Mouse (Mus musculus): ENCODE measurements around the gene Ssbp3. TPM values are rescaled to one million over a fixed set of nuclear protein-coding genes. Genes with fewer than 3 reads are reported as not detected.
A peak's percentile ranks its signal among the peaks of the same experiment; 100 is the strongest.

The Ssbp3 gene
- polyA plus RNA-seq, 1 experiment from 2014 or later, result 22.8 TPM

- no peak for ATAC-seq
- H3K36me3 ChIP-seq (replicated peaks; ENCODE audit: insufficient read depth, low read length), result peaks cover 47% of the 10 kb centered on the region
- WGBS (ENCODE audit: insufficient replicate concordance), result 79% methylated on average over 4 of the region's 4 CpGs
- H3K27ac ChIP-seq (ENCODE audit: low read depth), result no peak overlapping the region
- H3K9me3 ChIP-seq (ENCODE audit: low read length), result no peaks in the 10 kb centered on the region
- no peak overlapping the region for H3K4me3 ChIP-seq (ENCODE audit: low read depth, low read length)
- no peak overlapping the region for H3K4me2 ChIP-seq (ENCODE audit: low read depth, low read length)
- H3K27me3 ChIP-seq (ENCODE audit: insufficient read depth, low read length), result no peaks in the 10 kb centered on the region
- no peak for TF ChIP-seq CTCF (IDR thresholded peaks at IDR 0.05; ENCODE audit: low read depth)
- no peak for TF ChIP-seq EP300 (IDR thresholded peaks at IDR 0.05; ENCODE audit: low read depth)
- DNase-seq, result no peak
- H3K4me1 ChIP-seq (ENCODE audit: insufficient read depth), result no peaks in the 10 kb centered on the region
- no peak overlapping the region for H3K9ac ChIP-seq (replicated peaks)
Observed at GRCm38 (mm10) chr4:107035689-107036088, 125.2 kb downstream of the Ssbp3 start.

DNA sequence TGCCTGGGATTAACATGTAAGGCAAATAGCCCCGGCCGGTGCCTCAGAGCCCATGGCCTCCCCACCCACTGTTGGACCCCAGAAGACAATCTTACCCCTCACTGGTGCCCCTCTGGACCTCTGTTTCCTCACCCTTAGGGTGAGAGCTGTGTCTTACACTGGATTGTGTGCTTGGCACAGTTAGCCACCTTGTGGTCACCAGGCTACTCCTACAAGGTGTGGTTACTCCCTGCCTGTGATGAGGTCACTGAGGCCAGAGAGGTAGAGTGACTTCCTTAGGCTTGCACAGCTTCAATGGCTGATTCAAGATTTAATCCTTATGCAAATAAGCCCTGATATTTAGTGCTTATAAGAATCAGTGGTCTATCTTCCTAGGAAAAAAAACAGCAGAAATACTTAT lies 126.5 kb downstream of the Ssbp3 start:
- ATAC-seq (no peak), DNase-seq (no peak)
- TF ChIP-seq CTCF (IDR thresholded peaks at IDR 0.05; ENCODE audit: low read depth) (0 out of 2 replicates have a peak, but pooled peaks have one; percentile 16), EP300 (IDR thresholded peaks at IDR 0.05; ENCODE audit: low read depth) (no peak)
- Histone ChIP-seq H3K36me3 (replicated peaks; ENCODE audit: insufficient read depth, low read length) (peaks cover 47% of the 10 kb centered on the region), H3K27me3 (ENCODE audit: insufficient read depth, low read length) (no peaks in the 10 kb centered on the region), H3K27ac (ENCODE audit: low read depth) (no peak overlapping the region), H3K9ac (replicated peaks) (no peak overlapping the region), H3K4me2 (ENCODE audit: low read depth, low read length) (no peak overlapping the region), H3K4me3 (ENCODE audit: low read depth, low read length) (no peak overlapping the region), H3K4me1 (ENCODE audit: insufficient read depth) (no peaks in the 10 kb centered on the region), H3K9me3 (ENCODE audit: low read length) (no peaks in the 10 kb centered on the region)
- 100% methylated on average over 2 of the region's 2 CpGs for WGBS (ENCODE audit: insufficient replicate concordance)

DNA sequence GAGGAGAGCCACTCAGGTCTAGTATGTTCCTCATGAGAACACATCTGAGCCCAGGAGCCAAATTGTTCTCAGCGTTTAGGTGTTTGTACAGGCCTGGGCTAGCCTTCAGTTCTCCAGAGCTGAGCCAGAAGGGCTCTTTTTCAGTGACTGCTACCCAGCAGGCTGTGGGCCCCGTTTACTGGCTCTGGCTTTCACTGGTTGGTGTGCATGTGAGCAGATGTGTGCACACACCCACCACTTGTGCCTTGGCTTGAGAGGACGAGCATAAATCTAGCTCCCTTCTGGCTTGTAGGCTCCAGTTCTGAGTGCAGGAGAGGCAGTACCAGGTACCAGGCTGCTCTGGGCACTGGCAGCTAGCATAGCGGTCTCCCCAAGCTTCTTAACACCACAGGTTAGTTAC lies 127.8 kb downstream of the Ssbp3 start:
- peaks cover 49% of the 10 kb centered on the region for H3K36me3 ChIP-seq (replicated peaks; ENCODE audit: insufficient read depth, low read length)
- no peak overlapping the region for H3K4me2 ChIP-seq (ENCODE audit: low read depth, low read length)
- H3K9ac ChIP-seq (replicated peaks), result no peak overlapping the region
- TF ChIP-seq CTCF (IDR thresholded peaks at IDR 0.05; ENCODE audit: low read depth) (no peak), EP300 (IDR thresholded peaks at IDR 0.05; ENCODE audit: low read depth) (no peak)
- ATAC-seq, result no peak
- 91% methylated on average over 4 of the region's 4 CpGs for WGBS (ENCODE audit: insufficient replicate concordance)
- H3K4me3 ChIP-seq (ENCODE audit: low read depth, low read length), result no peak overlapping the region
- H3K9me3 ChIP-seq (ENCODE audit: low read length), result no peaks in the 10 kb centered on the region
- no peaks in the 10 kb centered on the region for H3K27me3 ChIP-seq (ENCODE audit: insufficient read depth, low read length)
- H3K4me1 ChIP-seq (ENCODE audit: insufficient read depth), result no peaks in the 10 kb centered on the region
- no peak for DNase-seq
- H3K27ac ChIP-seq (ENCODE audit: low read depth), result no peak overlapping the region

DNA sequence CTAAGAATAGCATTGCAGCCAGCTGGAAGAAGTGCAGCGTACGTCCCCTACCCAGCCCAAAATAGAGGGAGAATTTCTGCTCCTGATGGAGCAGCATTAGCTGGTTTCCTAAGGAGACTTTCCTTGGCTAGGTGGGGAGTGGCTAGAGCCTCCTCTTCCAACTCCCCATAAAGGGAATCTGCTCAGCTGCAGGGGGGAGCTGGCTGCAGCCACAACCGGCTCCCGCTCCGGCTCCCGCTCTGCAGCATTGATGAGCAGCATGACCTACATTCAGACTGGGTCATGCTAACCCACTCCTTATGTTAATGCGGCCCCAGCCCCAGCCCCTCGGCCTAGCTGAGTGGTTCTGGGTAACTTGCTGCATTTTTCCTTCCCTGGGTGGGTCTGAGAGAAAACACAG lies 128.8 kb downstream of the Ssbp3 start:
- 89% methylated on average over 8 of the region's 8 CpGs for WGBS (ENCODE audit: insufficient replicate concordance)
- H3K36me3 ChIP-seq (replicated peaks; ENCODE audit: insufficient read depth, low read length), result peaks cover 49% of the 10 kb centered on the region
- no peak overlapping the region for H3K9ac ChIP-seq (replicated peaks)
- no peaks in the 10 kb centered on the region for H3K9me3 ChIP-seq (ENCODE audit: low read length)
- H3K4me3 ChIP-seq (ENCODE audit: low read depth, low read length), result no peak overlapping the region
- H3K4me2 ChIP-seq (ENCODE audit: low read depth, low read length), result no peak overlapping the region
- no peak for TF ChIP-seq EP300 (IDR thresholded peaks at IDR 0.05; ENCODE audit: low read depth)
- TF ChIP-seq CTCF (IDR thresholded peaks at IDR 0.05; ENCODE audit: low read depth), result no peak
- ATAC-seq (no peak), DNase-seq (no peak)
- H3K27ac ChIP-seq (ENCODE audit: low read depth), result no peak overlapping the region
- H3K4me1 ChIP-seq (ENCODE audit: insufficient read depth), result no peaks in the 10 kb centered on the region
- no peaks in the 10 kb centered on the region for H3K27me3 ChIP-seq (ENCODE audit: insufficient read depth, low read length)

DNA sequence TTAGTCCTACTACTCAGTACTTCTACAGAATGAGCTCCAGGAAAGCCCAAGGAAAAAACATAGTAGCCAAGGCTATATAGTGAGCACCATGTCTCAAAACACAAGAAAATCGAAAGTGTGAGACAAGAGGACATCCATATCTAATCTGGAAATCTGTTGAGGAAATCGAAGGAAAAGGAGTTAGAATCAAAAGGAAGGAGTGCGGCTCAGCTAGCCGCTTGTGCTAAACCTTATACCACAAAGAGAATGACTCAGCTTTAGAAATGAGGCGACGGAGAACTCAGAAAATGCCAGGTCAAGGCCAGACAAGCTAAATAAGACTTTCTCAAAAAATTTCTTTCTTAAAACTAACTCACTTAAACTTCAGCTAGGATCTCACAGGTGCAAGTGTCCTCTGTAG lies 131.8 kb downstream of the Ssbp3 start:
- Histone ChIP-seq H3K9me3 (ENCODE audit: low read length) (no peaks in the 10 kb centered on the region), H3K4me1 (ENCODE audit: insufficient read depth) (no peaks in the 10 kb centered on the region), H3K36me3 (replicated peaks; ENCODE audit: insufficient read depth, low read length) (peaks cover 59% of the 10 kb centered on the region), H3K27ac (ENCODE audit: low read depth) (no peak overlapping the region), H3K4me3 (ENCODE audit: low read depth, low read length) (no peak overlapping the region), H3K9ac (replicated peaks) (no peak overlapping the region; the same call in 1 of the 2 replicates), H3K27me3 (ENCODE audit: insufficient read depth, low read length) (no peaks in the 10 kb centered on the region), H3K4me2 (ENCODE audit: low read depth, low read length) (no peak overlapping the region)
- TF ChIP-seq EP300 (IDR thresholded peaks at IDR 0.05; ENCODE audit: low read depth) (no peak), CTCF (IDR thresholded peaks at IDR 0.05; ENCODE audit: low read depth) (no peak)
- no peak for ATAC-seq
- 70% methylated on average over 6 of the region's 6 CpGs for WGBS (ENCODE audit: insufficient replicate concordance)
- DNase-seq, result no peak

DNA sequence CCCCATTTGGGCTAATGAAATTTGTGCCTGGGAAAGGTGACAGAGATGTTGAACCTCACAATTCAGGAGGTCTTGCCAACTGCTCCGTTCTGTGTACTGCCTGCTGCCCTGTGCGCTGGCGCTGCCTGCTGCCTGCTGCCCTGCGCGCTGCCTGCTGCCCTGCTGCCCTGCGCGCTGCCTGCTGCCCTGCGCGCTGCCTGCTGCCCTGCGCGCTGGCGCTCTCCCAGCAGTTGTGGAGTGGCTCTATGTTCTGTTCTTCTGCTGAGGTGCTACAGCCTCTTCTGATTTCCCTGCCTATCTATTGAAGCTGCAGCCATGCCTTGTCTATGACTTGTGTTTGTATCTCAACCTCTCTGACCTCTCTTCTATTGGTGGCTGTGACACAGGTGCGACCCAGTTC lies 134.7 kb downstream of the Ssbp3 start:
- Histone ChIP-seq H3K4me2 (ENCODE audit: low read depth, low read length) (no peak overlapping the region), H3K27ac (ENCODE audit: low read depth) (no peak overlapping the region), H3K4me3 (ENCODE audit: low read depth, low read length) (no peak overlapping the region), H3K9ac (replicated peaks) (no peak overlapping the region), H3K9me3 (ENCODE audit: low read length) (no peaks in the 10 kb centered on the region), H3K4me1 (ENCODE audit: insufficient read depth) (no peaks in the 10 kb centered on the region), H3K27me3 (ENCODE audit: insufficient read depth, low read length) (no peaks in the 10 kb centered on the region), H3K36me3 (replicated peaks; ENCODE audit: insufficient read depth, low read length) (peaks cover 54% of the 10 kb centered on the region)
- DNase-seq (no peak), ATAC-seq (no peak)
- TF ChIP-seq CTCF (IDR thresholded peaks at IDR 0.05; ENCODE audit: low read depth) (no peak), EP300 (IDR thresholded peaks at IDR 0.05; ENCODE audit: low read depth) (no peak)
- 98% methylated on average over 13 of the region's 13 CpGs for WGBS (ENCODE audit: insufficient replicate concordance)

GRCm38 (mm10) chr4:107047806-107048205 lies 137.3 kb downstream of the Ssbp3 start:
- no peak for ATAC-seq
- H3K9ac ChIP-seq (replicated peaks), result no peak overlapping the region
- H3K4me2 ChIP-seq (ENCODE audit: low read depth, low read length), result no peak overlapping the region
- no peaks in the 10 kb centered on the region for H3K9me3 ChIP-seq (ENCODE audit: low read length)
- H3K4me1 ChIP-seq (ENCODE audit: insufficient read depth), result no peaks in the 10 kb centered on the region
- DNase-seq, result no peak
- H3K36me3 ChIP-seq (replicated peaks; ENCODE audit: insufficient read depth, low read length), result peaks cover 36% of the 10 kb centered on the region
- H3K4me3 ChIP-seq (ENCODE audit: low read depth, low read length), result no peak overlapping the region
- 85% methylated on average over 5 of the region's 5 CpGs for WGBS (ENCODE audit: insufficient replicate concordance)
- no peak for TF ChIP-seq EP300 (IDR thresholded peaks at IDR 0.05; ENCODE audit: low read depth)
- TF ChIP-seq CTCF (IDR thresholded peaks at IDR 0.05; ENCODE audit: low read depth), result no peak
- no peak overlapping the region for H3K27ac ChIP-seq (ENCODE audit: low read depth)
- no peaks in the 10 kb centered on the region for H3K27me3 ChIP-seq (ENCODE audit: insufficient read depth, low read length)
